Mouse (Mus musculus) liver, embryonic 14.5 days (tissue): ENCODE measurements around the gene Fbxo39. TPM values are rescaled to one million over a fixed set of nuclear protein-coding genes. Genes with fewer than 3 reads are reported as not detected.

Experiments
- ATAC-seq: fragments of 200-750 bp; cut with Nextera tagmentation; 2 replicates; pipeline ENCODE4 v1.8.0; 2017; ENCODE audit warnings: moderate number of reproducible peaks, mild to moderate bottlenecking, moderate library complexity; ENCODE audit not compliant: insufficient read depth
- DNase-seq, 3 experiments: peaks; one replicate each; pipeline ENCODE4 v3.0.0-alpha.2; 2012 to 2013; ENCODE audit warnings: low read depth in 3 of 3, low spot score in 3 of 3
- H3K27ac ChIP-seq: fragments of 300-500 bp; sonication (generic); 2 replicates; pipeline ENCODE4 v1.5.1; 2014; ENCODE audit warnings: moderate library complexity, mild to moderate bottlenecking, control low read depth, inconsistent platforms
- H3K27me3 ChIP-seq: fragments of 300-500 bp; sonication (generic); 2 replicates; pipeline ENCODE4 v1.6.1; 2014; ENCODE audit warnings: mild to moderate bottlenecking, low read length, moderate library complexity; ENCODE audit not compliant: control insufficient read depth, insufficient read depth
- H3K36me3 ChIP-seq: fragments of 300-500 bp; sonication (generic); replicated peaks from 2 replicates; pipeline ENCODE4 v1.6.1; 2014; ENCODE audit warnings: low read depth; ENCODE audit not compliant: control insufficient read depth, insufficient read depth
- H3K4me1 ChIP-seq, 2 experiments: fragments of 200-500 bp in 1 of 2; fragments of 300-500 bp in 1 of 2; sonication (generic) in 1 of 2; replicated peaks; 2 replicates each; pipeline ENCODE4 v1.6.1; 2012 to 2014; ENCODE audit warnings: antibody characterized with exemption in 1 of 2, inconsistent platforms in 1 of 2, low read length in 1 of 2; ENCODE audit not compliant: control insufficient read depth in 2 of 2, insufficient read depth in 2 of 2
- H3K4me2 ChIP-seq: fragments of 300-500 bp; sonication (generic); 2 replicates; pipeline ENCODE4 v1.6.1; 2014; ENCODE audit warnings: low read depth, mild to moderate bottlenecking, control low read depth, moderate library complexity
- H3K4me3 ChIP-seq, 2 experiments: fragments of 200-500 bp in 1 of 2; fragments of 300-500 bp in 1 of 2; sonication (generic) in 1 of 2; 2 replicates each; pipeline ENCODE4 v1.5.1; 2012 to 2014; ENCODE audit warnings: low read depth in 2 of 2, low read length in 2 of 2, mild to moderate bottlenecking in 2 of 2, control low read depth in 1 of 2, inconsistent platforms in 1 of 2, moderate library complexity in 1 of 2; ENCODE audit not compliant: insufficient read depth in 1 of 2
- H3K9ac ChIP-seq: fragments of 300-500 bp; sonication (generic); replicated peaks from 2 replicates; pipeline ENCODE4 v1.6.1; 2014; ENCODE audit warnings: mild to moderate bottlenecking, control low read depth, moderate library complexity
- H3K9me3 ChIP-seq: fragments of 300-500 bp; sonication (generic); 2 replicates; pipeline ENCODE4 v1.6.1; 2016; ENCODE audit warnings: low read length, mixed read lengths; ENCODE audit not compliant: control insufficient read depth
- CTCF ChIP-seq: IDR thresholded peaks from 2 replicates; pipeline ENCODE4 v1.5.1; 2016; ENCODE audit warnings: antibody characterized with exemption, low read depth, control low read depth
- EP300 ChIP-seq: IDR thresholded peaks from 2 replicates; pipeline ENCODE4 v1.6.1; 2016; ENCODE audit warnings: antibody characterized with exemption, low read depth
- WGBS: fragments of 180-500 bp; shearing (Covaris S2); extraction: QIAGEN DNeasy Blood & Tissue Kit; methylation state at CpG from one replicate; pipeline ENCODE4 v1.1.7; 2014; ENCODE audit not compliant: insufficient replicate concordance; 5-methylcytosine and 5-hydroxymethylcytosine counted together
- polyA plus RNA-seq, 2 experiments: library from polyadenylated mRNA; depleted of rRNA in 1 of 2; stranded (reverse) in 1 of 2; unstranded in 1 of 2; fragments of >200 nt; fragmentation: Nextera tagmentation in 1 of 2; extraction: Ambion mirVana in 1 of 2; gene quantifications; 2 replicates each; pipeline versions ENCODE4 v1.2.1 to v1.2.3; 2012 to 2014

Gene Fbxo39
- polyA plus RNA-seq, 2 experiments = not detected

GRCm38 (mm10) chr11:72284532-72285182, 29.6 kb upstream of the Fbxo39 start:
- Histone ChIP-seq H3K27ac (no peak overlapping the region), H3K9ac (no peak overlapping the region), H3K4me3 (no peak overlapping the region), H3K36me3 (no peaks in the 10 kb centered on the region), H3K27me3 (no peaks in the 10 kb centered on the region), H3K9me3 (no peaks in the 10 kb centered on the region), H3K4me2 (no peak overlapping the region), H3K4me1 (no peaks in the 10 kb centered on the region)
- TF ChIP-seq EP300 (no peak), CTCF (no peak)
- DNase-seq (no peak), ATAC-seq (no peak)
- 67% methylated on average over 14 of the region's 14 CpGs for WGBS

- TF ChIP-seq EP300 = no peak
- TF ChIP-seq CTCF = no peak
- Histone ChIP-seq H3K4me1 (no peaks in the 10 kb centered on the region), H3K4me3 (no peak overlapping the region), H3K4me2 (no peak overlapping the region), H3K27me3 (no peaks in the 10 kb centered on the region), H3K9ac (no peak overlapping the region), H3K9me3 (no peaks in the 10 kb centered on the region), H3K27ac (no peak overlapping the region), H3K36me3 (no peaks in the 10 kb centered on the region)
- 43% methylated on average over 6 of the region's 6 CpGs for WGBS
- ATAC-seq (no peak), DNase-seq (no peak)
These were observed 28.2 kb upstream of the Fbxo39 start for GRCm38 (mm10) chr11:72285971-72286480.

- TF ChIP-seq EP300 (no peak), CTCF (no peak)
- Histone ChIP-seq H3K9me3 (no peaks in the 10 kb centered on the region), H3K9ac (no peak overlapping the region), H3K27me3 (no peaks in the 10 kb centered on the region), H3K4me2 (no peak overlapping the region), H3K4me1 (no peaks in the 10 kb centered on the region), H3K4me3 (no peak overlapping the region), H3K27ac (no peak overlapping the region), H3K36me3 (no peaks in the 10 kb centered on the region)
- ATAC-seq (no peak), DNase-seq (no peak)
- 51% methylated on average over 3 of the region's 3 CpGs for WGBS
These were observed 27.6 kb upstream of the Fbxo39 start for GRCm38 (mm10) chr11:72286651-72287050.

- Histone ChIP-seq H3K4me1 (no peaks in the 10 kb centered on the region), H3K36me3 (no peaks in the 10 kb centered on the region), H3K27ac (no peak overlapping the region), H3K27me3 (no peaks in the 10 kb centered on the region), H3K4me2 (no peak overlapping the region), H3K4me3 (no peak overlapping the region), H3K9ac (no peak overlapping the region), H3K9me3 (no peaks in the 10 kb centered on the region)
- DNase-seq = no peak
- TF ChIP-seq CTCF (no peak), EP300 (no peak)
- 77% methylated on average over 2 of the region's 2 CpGs for WGBS
- ATAC-seq = no peak
These were observed 27.1 kb upstream of the Fbxo39 start for GRCm38 (mm10) chr11:72287126-72287525.

- Histone ChIP-seq H3K27ac (no peak overlapping the region), H3K27me3 (no peaks in the 10 kb centered on the region), H3K36me3 (no peaks in the 10 kb centered on the region), H3K4me3 (no peak overlapping the region), H3K9me3 (no peaks in the 10 kb centered on the region), H3K4me1 (no peaks in the 10 kb centered on the region), H3K9ac (no peak overlapping the region), H3K4me2 (no peak overlapping the region)
- ATAC-seq (no peak), DNase-seq (no peak)
- WGBS = 59% methylated on average over 3 of the region's 3 CpGs
- no peak for TF ChIP-seq CTCF
These were observed 26.7 kb upstream of the Fbxo39 start for GRCm38 (mm10) chr11:72287543-72287942.
